Mouse (Mus musculus): ENCODE measurements around the gene Plxdc1. TPM values are rescaled to one million over a fixed set of nuclear protein-coding genes. Genes with fewer than 3 reads are reported as not detected.

Plxdc1 gene
- total RNA-seq, 1 experiment from 2014 or later = 5.5 TPM

GRCm38 (mm10) chr11:97998898-97999608 lies 12.8 kb upstream of the Plxdc1 start:
- ATAC-seq (replicated peaks in 1 of 2; ENCODE audit: insufficient read depth in 1 of 2, low FRiP score in 2 of 2, low TSS enrichment in 1 of 2, low read depth in 1 of 2, poor library complexity in 2 of 2, severe bottlenecking in 2 of 2) = 0 out of 4 replicates have a peak, but pooled peaks of 1 of the 2 experiments have one; percentile 10

GRCm38 (mm10) chr11:97998074-97998793 lies 12.0 kb upstream of the Plxdc1 start:
- no peak for ATAC-seq (replicated peaks in 1 of 2; ENCODE audit: insufficient read depth in 1 of 2, low FRiP score in 2 of 2, low TSS enrichment in 1 of 2, low read depth in 1 of 2, poor library complexity in 2 of 2, severe bottlenecking in 2 of 2)

- ATAC-seq (replicated peaks in 1 of 2; ENCODE audit: insufficient read depth in 1 of 2, low FRiP score in 2 of 2, low TSS enrichment in 1 of 2, low read depth in 1 of 2, poor library complexity in 2 of 2, severe bottlenecking in 2 of 2) = no peak
Observed at GRCm38 (mm10) chr11:97997387-97997960, 11.2 kb upstream of the Plxdc1 start.

- ATAC-seq (replicated peaks in 1 of 2; ENCODE audit: insufficient read depth in 1 of 2, low FRiP score in 2 of 2, low TSS enrichment in 1 of 2, low read depth in 1 of 2, poor library complexity in 2 of 2, severe bottlenecking in 2 of 2) = no peak
Observed at GRCm38 (mm10) chr11:97996691-97997090, 10.4 kb upstream of the Plxdc1 start.

GRCm38 (mm10) chr11:97995564-97996288 lies 9.5 kb upstream of the Plxdc1 start, which contains the start of gene Arl5c:
TSS of gene Arl5c (minus strand) at chr11:97996181.
- ATAC-seq (replicated peaks in 1 of 2; ENCODE audit: insufficient read depth in 1 of 2, low FRiP score in 2 of 2, low TSS enrichment in 1 of 2, low read depth in 1 of 2, poor library complexity in 2 of 2, severe bottlenecking in 2 of 2) = peak; percentile 34 to 51; a peak in 3 of 4 replicates

- peak; percentile 77 to 78 for ATAC-seq (replicated peaks in 1 of 2; ENCODE audit: insufficient read depth in 1 of 2, low FRiP score in 2 of 2, low TSS enrichment in 1 of 2, low read depth in 1 of 2, poor library complexity in 2 of 2, severe bottlenecking in 2 of 2)
Observed at GRCm38 (mm10) chr11:97994539-97995100, 8.4 kb upstream of the Plxdc1 start.

GRCm38 (mm10) chr11:97988530-97989096 lies 2.4 kb upstream of the Plxdc1 start:
- ATAC-seq (replicated peaks in 1 of 2; ENCODE audit: insufficient read depth in 1 of 2, low FRiP score in 2 of 2, low TSS enrichment in 1 of 2, low read depth in 1 of 2, poor library complexity in 2 of 2, severe bottlenecking in 2 of 2) = peak; percentile 40 to 45

- peak; percentile 75 to 76 for ATAC-seq (replicated peaks in 1 of 2; ENCODE audit: insufficient read depth in 1 of 2, low FRiP score in 2 of 2, low TSS enrichment in 1 of 2, low read depth in 1 of 2, poor library complexity in 2 of 2, severe bottlenecking in 2 of 2)
Observed at GRCm38 (mm10) chr11:97987551-97988526, 1.6 kb upstream of the Plxdc1 start.

GRCm38 (mm10) chr11:97986738-97987465 lies 658 bp upstream of the Plxdc1 start:
- ATAC-seq (replicated peaks in 1 of 2; ENCODE audit: insufficient read depth in 1 of 2, low FRiP score in 2 of 2, low TSS enrichment in 1 of 2, low read depth in 1 of 2, poor library complexity in 2 of 2, severe bottlenecking in 2 of 2) = no peak

- no peak for ATAC-seq (replicated peaks in 1 of 2; ENCODE audit: insufficient read depth in 1 of 2, low FRiP score in 2 of 2, low TSS enrichment in 1 of 2, low read depth in 1 of 2, poor library complexity in 2 of 2, severe bottlenecking in 2 of 2)
Observed at GRCm38 (mm10) chr11:97983983-97984382, 2.3 kb downstream of the Plxdc1 start.

- ATAC-seq (replicated peaks in 1 of 2; ENCODE audit: insufficient read depth in 1 of 2, low FRiP score in 2 of 2, low TSS enrichment in 1 of 2, low read depth in 1 of 2, poor library complexity in 2 of 2, severe bottlenecking in 2 of 2) = no peak
Observed at GRCm38 (mm10) chr11:97983506-97983905, 2.7 kb downstream of the Plxdc1 start.

GRCm38 (mm10) chr11:97982721-97983120 lies 3.5 kb downstream of the Plxdc1 start:
- ATAC-seq (replicated peaks in 1 of 2; ENCODE audit: insufficient read depth in 1 of 2, low FRiP score in 2 of 2, low TSS enrichment in 1 of 2, low read depth in 1 of 2, poor library complexity in 2 of 2, severe bottlenecking in 2 of 2) = no peak

GRCm38 (mm10) chr11:97980531-97980966 lies 5.7 kb downstream of the Plxdc1 start:
- no peak for ATAC-seq (replicated peaks in 1 of 2; ENCODE audit: insufficient read depth in 1 of 2, low FRiP score in 2 of 2, low TSS enrichment in 1 of 2, low read depth in 1 of 2, poor library complexity in 2 of 2, severe bottlenecking in 2 of 2)

GRCm38 (mm10) chr11:97979824-97980495 lies 6.3 kb downstream of the Plxdc1 start:
- ATAC-seq (replicated peaks in 1 of 2; ENCODE audit: insufficient read depth in 1 of 2, low FRiP score in 2 of 2, low TSS enrichment in 1 of 2, low read depth in 1 of 2, poor library complexity in 2 of 2, severe bottlenecking in 2 of 2) = no peak

- no peak for ATAC-seq (replicated peaks in 1 of 2; ENCODE audit: insufficient read depth in 1 of 2, low FRiP score in 2 of 2, low TSS enrichment in 1 of 2, low read depth in 1 of 2, poor library complexity in 2 of 2, severe bottlenecking in 2 of 2)
Observed at GRCm38 (mm10) chr11:97978392-97978791, 7.9 kb downstream of the Plxdc1 start.
